Mouse (Mus musculus) liver, adult 2 months (tissue): ENCODE results near the gene U2af1. TPM values are rescaled to one million over a fixed set of nuclear protein-coding genes. Genes with fewer than 3 reads are reported as not detected.

ENCODE experiments used
- DNase-seq: peaks from one replicate; pipeline ENCODE4 v3.0.0-alpha.2; 2011; ENCODE audit warnings: low read depth, low spot score; ENCODE audit errors: extremely low read depth
- H3K27ac ChIP-seq: fragments of 200-500 bp; replicated peaks from 2 replicates; pipeline ENCODE4 v1.5.1; 2012; ENCODE audit warnings: low read depth, mild to moderate bottlenecking, control low read depth, inconsistent platforms, low read length; ENCODE audit not compliant: insufficient read depth
- H3K27me3 ChIP-seq: fragments of 200-500 bp; 2 replicates; pipeline ENCODE4 v1.6.1; 2012; ENCODE audit warnings: mild to moderate bottlenecking, moderate library complexity, low read length, inconsistent platforms; ENCODE audit not compliant: control insufficient read depth, insufficient read depth
- H3K36me3 ChIP-seq: fragments of 200-500 bp; 2 replicates; pipeline ENCODE4 v1.6.1; 2012; ENCODE audit warnings: low read length, inconsistent platforms; ENCODE audit not compliant: control insufficient read depth, insufficient read depth
- H3K4me1 ChIP-seq: fragments of 200-500 bp; 2 replicates; pipeline ENCODE4 v1.6.1; 2011; ENCODE audit warnings: low read length; ENCODE audit not compliant: control insufficient read depth, insufficient read depth
- H3K4me3 ChIP-seq: fragments of 200-500 bp; 2 replicates; pipeline ENCODE4 v1.5.1; 2011; ENCODE audit warnings: low read depth, mild to moderate bottlenecking, control low read depth, low read length, moderate library complexity; ENCODE audit not compliant: insufficient read depth
- H3K79me2 ChIP-seq: fragments of 200-500 bp; 2 replicates; pipeline ENCODE4 v1.6.1; 2012; ENCODE audit warnings: inconsistent platforms, mild to moderate bottlenecking, low read length, moderate library complexity; ENCODE audit not compliant: control insufficient read depth, insufficient read depth
- H3K9ac ChIP-seq: fragments of 200-500 bp; 2 replicates; pipeline ENCODE4 v1.6.1; 2012; ENCODE audit warnings: low read depth, mild to moderate bottlenecking, control low read depth, inconsistent platforms, low read length
- CTCF ChIP-seq: fragments of 200-500 bp; IDR thresholded peaks from 2 replicates; pipeline ENCODE4 v1.5.1; 2011; ENCODE audit warnings: low read depth, low read length, control low read depth
- POLR2A ChIP-seq: fragments of 200-500 bp; IDR thresholded peaks from 2 replicates; pipeline ENCODE4 v1.6.1; 2011; ENCODE audit warnings: low read length, control low read depth; ENCODE audit not compliant: insufficient read depth; ENCODE audit errors: extremely low read depth
- WGBS: fragments of 180-500 bp; shearing (Covaris S2); methylation state at CpG from one replicate; pipeline ENCODE4 v1.1.7; 2018; 5-methylcytosine and 5-hydroxymethylcytosine counted together
- polyA plus RNA-seq: library from polyadenylated mRNA; depleted of rRNA; stranded (reverse); fragments of >200 nt; gene quantifications from 2 replicates; pipeline ENCODE4 v1.2.3, GENCODE M21; 2012; rRNA removed
- total RNA-seq: library from RNA; depleted of rRNA; stranded (reverse); fragments of >200 nt; gene quantifications from 2 replicates; pipeline ENCODE4 v1.2.3, GENCODE M21; 2014; rRNA removed

Gene U2af1
- total and polyA plus RNA-seq, 2 experiments = 42.7 to 53.5 TPM

DNA sequence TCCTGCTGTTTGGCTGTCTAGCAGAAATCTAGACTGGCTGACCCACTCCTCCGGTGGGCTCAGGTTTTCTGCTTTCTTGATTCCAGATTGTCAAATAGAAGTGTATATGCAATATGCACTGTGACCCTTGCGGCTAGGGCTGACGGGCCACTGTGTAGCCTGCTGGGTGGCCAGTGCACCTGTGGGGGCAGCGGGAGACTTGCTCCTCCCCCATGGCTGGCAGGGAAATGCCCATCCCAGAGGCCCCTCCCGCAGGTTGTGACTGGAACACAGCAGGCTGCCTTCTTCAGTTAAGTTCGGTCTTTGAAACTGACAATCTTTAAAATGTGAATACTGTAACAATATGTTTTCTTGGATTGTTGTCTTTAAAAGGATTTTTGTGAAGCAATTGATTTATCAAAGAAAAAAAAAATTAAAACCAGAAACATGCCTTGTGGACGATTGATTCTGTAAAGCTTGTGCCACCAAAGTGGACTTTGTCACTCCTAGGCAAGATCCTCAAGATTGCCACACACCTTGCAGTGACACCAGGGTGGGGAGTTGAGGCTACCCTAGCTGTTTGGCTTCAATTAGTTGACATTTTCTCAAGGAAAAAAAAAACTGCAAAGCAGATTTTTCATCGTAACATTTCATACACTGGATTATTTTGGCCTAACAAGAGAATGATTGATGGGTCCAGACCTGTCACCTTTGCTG lies 51.3 kb downstream of the U2af1 start:
- Histone ChIP-seq H3K4me3 (no peak overlapping the region), H3K27ac (peak overlapping the region; percentile 62), H3K36me3 (0 out of 2 replicates have a peak, but pooled peaks cover 3% of the 10 kb centered on the region), H3K4me1 (peaks cover 14% of the 10 kb centered on the region), H3K27me3 (no peaks in the 10 kb centered on the region), H3K79me2 (no peaks in the 10 kb centered on the region), H3K9ac (no peak overlapping the region)
- 19% methylated on average over 8 of the region's 8 CpGs for WGBS
- TF ChIP-seq POLR2A (no peak), CTCF (no peak)
- DNase-seq = peak; percentile 68

DNA sequence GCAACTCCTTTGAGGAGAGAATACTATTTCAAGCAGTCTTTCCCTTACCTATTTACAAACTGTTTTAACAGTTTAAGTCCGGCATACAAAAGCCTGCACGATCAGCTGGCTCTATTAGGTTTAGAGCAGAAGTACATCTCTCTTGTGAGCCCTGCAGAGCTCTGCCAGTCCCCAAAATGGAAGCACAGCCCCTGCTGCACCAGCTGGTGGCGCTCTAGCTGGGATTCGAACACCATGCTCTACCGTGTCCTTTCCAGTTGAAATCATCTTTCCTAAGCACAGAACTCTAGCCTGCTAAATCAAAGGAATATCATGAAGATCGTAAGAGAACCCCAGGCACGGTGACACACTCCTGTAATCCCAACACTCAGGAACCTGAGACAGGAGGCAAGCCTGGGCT lies 52.3 kb downstream of the U2af1 start:
- Histone ChIP-seq H3K27ac (peak overlapping the region; percentile 62), H3K79me2 (no peaks in the 10 kb centered on the region), H3K36me3 (0 out of 2 replicates have a peak, but pooled peaks cover 3% of the 10 kb centered on the region), H3K4me1 (peaks cover 14% of the 10 kb centered on the region), H3K27me3 (no peaks in the 10 kb centered on the region), H3K4me3 (no peak overlapping the region), H3K9ac (no peak overlapping the region)
- no peak for DNase-seq
- no peak for TF ChIP-seq POLR2A
- peak; percentile 68 for TF ChIP-seq CTCF
- WGBS = 86% methylated on average over 7 of the region's 7 CpGs

DNA sequence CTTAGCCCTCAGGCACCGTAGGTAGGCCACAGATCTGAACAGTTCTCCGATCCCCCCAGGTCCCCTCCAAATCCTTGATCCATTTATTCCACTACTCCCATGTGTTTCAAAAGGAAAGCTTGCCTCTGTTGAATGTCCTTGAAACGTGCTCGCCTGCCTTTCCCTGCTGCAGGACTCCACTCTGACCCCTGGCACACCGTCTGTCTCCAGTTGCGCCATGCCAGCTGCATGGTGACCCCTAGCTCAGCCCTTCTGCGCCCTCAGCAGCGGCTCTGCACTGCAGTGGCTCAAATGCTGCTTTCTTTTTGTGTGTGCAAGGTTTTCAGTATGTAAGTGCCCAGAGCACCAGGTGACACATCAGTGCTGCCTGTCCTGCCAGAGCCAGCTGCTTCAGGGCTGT lies 60.1 kb downstream of the U2af1 start:
- WGBS = 66% methylated on average over 8 of the region's 8 CpGs
- peaks cover 12% of the 10 kb centered on the region; the same call in 1 of the 2 replicates for H3K36me3 ChIP-seq

DNA sequence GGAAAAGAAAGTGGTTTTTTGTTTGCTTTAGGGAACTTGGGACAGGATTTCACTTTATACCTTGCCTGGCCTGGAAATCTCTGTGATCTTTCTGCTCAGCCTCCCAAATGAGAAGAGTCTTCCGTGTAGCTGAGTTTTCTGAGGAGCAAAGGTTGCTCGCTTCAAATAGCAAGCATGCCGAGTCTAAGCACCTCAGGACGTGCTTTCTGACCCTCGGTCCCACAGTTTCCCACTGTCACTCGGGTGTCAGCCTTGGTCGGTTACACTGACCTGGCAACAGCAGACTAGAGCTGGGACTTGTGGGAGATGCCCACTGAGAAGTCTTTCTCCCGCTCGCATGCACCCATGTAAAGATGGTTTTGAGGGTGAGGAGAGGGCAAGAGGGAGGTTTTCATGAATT lies 60.7 kb downstream of the U2af1 start:
- no peak overlapping the region for H3K4me3 ChIP-seq
- no peak overlapping the region for H3K27ac ChIP-seq
- no peak for DNase-seq
- no peak overlapping the region for H3K9ac ChIP-seq
- TF ChIP-seq POLR2A (no peak), CTCF (no peak)
- no peaks in the 10 kb centered on the region for H3K79me2 ChIP-seq
- peaks cover 12% of the 10 kb centered on the region; the same call in 1 of the 2 replicates for H3K36me3 ChIP-seq
- WGBS = 96% methylated on average over 9 of the region's 9 CpGs
- no peaks in the 10 kb centered on the region for H3K4me1 ChIP-seq
- no peaks in the 10 kb centered on the region for H3K27me3 ChIP-seq

More for the DNA sequence above, 60.1 kb downstream of the U2af1 start:
- Histone ChIP-seq H3K9ac (no peak overlapping the region), H3K27ac (no peak overlapping the region), H3K79me2 (no peaks in the 10 kb centered on the region), H3K27me3 (no peaks in the 10 kb centered on the region), H3K4me1 (no peaks in the 10 kb centered on the region), H3K4me3 (no peak overlapping the region)
- TF ChIP-seq POLR2A (no peak), CTCF (no peak)
- DNase-seq = peak; percentile 57

Other genes with a start within 250 kb of the U2af1 start
- 12.9 and 13.6 TPM in 2 replicates for gene Wdr4, start 138.9 kb downstream of the U2af1 start, total RNA-seq
- gene Wdr4, start 138.9 kb downstream of the U2af1 start, polyA plus RNA-seq = 19.0 and 27.8 TPM in 2 replicates
- 243 and 269 TPM in 2 replicates for gene Ndufv3, start 138.8 kb downstream of the U2af1 start, total RNA-seq
- gene Ndufv3, start 138.8 kb downstream of the U2af1 start, polyA plus RNA-seq = 152 and 181 TPM in 2 replicates
- gene Pknox1, start 94.2 kb downstream of the U2af1 start, total RNA-seq = 10.3 and 14.0 TPM in 2 replicates
- 10.7 and 15.5 TPM in 2 replicates for gene Pknox1, start 94.2 kb downstream of the U2af1 start, polyA plus RNA-seq
- 236 and 490 TPM in 2 replicates for gene Cbs, start 21.7 kb downstream of the U2af1 start, total RNA-seq
- 782 and 968 TPM in 2 replicates for gene Cbs, start 21.7 kb downstream of the U2af1 start, polyA plus RNA-seq
- not detected in 2 replicates for gene Cryaa, start 18.9 kb upstream of the U2af1 start, total RNA-seq
- not detected in 2 replicates for gene Cryaa, start 18.9 kb upstream of the U2af1 start, polyA plus RNA-seq
- 2.7 and 6.6 TPM in 2 replicates for gene Sik1, start 196.9 kb upstream of the U2af1 start, total RNA-seq
- 8.0 and 10.5 TPM in 2 replicates for gene Sik1, start 196.9 kb upstream of the U2af1 start, polyA plus RNA-seq